Mouse (Mus musculus) hindbrain, postnatal 0 days (tissue): ENCODE measurements around the gene Ptcd2. TPM values are rescaled to one million over a fixed set of nuclear protein-coding genes. Genes with fewer than 3 reads are reported as not detected.

Experiments used
- ATAC-seq: fragments of 200-750 bp; cut with Nextera tagmentation; 2 replicates; pipeline ENCODE4 v1.8.0; 2017; ENCODE audit warnings: mild to moderate bottlenecking, moderate TSS enrichment, moderate library complexity
- DNase-seq: peaks from one replicate; pipeline ENCODE4 v3.0.0-alpha.2; 2015; ENCODE audit warnings: low spot score
- H3K27ac ChIP-seq: fragments of 300-500 bp; sonication (generic); 2 replicates; pipeline ENCODE4 v1.5.1; 2014; ENCODE audit warnings: mild to moderate bottlenecking
- H3K27me3 ChIP-seq: fragments of 300-500 bp; sonication (generic); 2 replicates; pipeline ENCODE4 v1.6.1; 2014; ENCODE audit warnings: low read length, mixed read lengths; ENCODE audit not compliant: insufficient read depth
- H3K36me3 ChIP-seq: fragments of 300-500 bp; sonication (generic); 2 replicates; pipeline ENCODE4 v1.6.1; 2014; ENCODE audit warnings: low read length, mixed read lengths; ENCODE audit not compliant: insufficient read depth
- H3K4me1 ChIP-seq: fragments of 300-500 bp; sonication (generic); 2 replicates; pipeline ENCODE4 v1.6.1; 2014; ENCODE audit warnings: antibody characterized with exemption, low read length, mixed read lengths; ENCODE audit not compliant: insufficient read depth
- H3K4me2 ChIP-seq: fragments of 300-500 bp; sonication (generic); 2 replicates; pipeline ENCODE4 v1.6.1; 2014; ENCODE audit warnings: low read depth, mild to moderate bottlenecking, low read length, moderate library complexity, mixed read lengths
- H3K4me3 ChIP-seq: fragments of 300-500 bp; sonication (generic); 2 replicates; pipeline ENCODE4 v1.5.1; 2014; ENCODE audit warnings: low read length
- H3K9ac ChIP-seq: fragments of 300-500 bp; sonication (generic); replicated peaks from 2 replicates; pipeline ENCODE4 v1.6.1; 2014; ENCODE audit warnings: mild to moderate bottlenecking, low read length, moderate library complexity, mixed read lengths
- H3K9me3 ChIP-seq: fragments of 300-500 bp; sonication (generic); 2 replicates; pipeline ENCODE4 v1.6.1; 2016; ENCODE audit warnings: low read length, mixed read lengths
- CTCF ChIP-seq: IDR thresholded peaks from 2 replicates; pipeline ENCODE4 v1.5.1; 2016; ENCODE audit warnings: antibody characterized with exemption, control low read depth, low read depth
- WGBS: fragments of 180-500 bp; shearing (Covaris S2); extraction: QIAGEN DNeasy Blood & Tissue Kit; methylation state at CpG from one replicate; pipeline ENCODE4 v1.1.7; 2014; 5-methylcytosine and 5-hydroxymethylcytosine counted together
- polyA plus RNA-seq: library from polyadenylated mRNA; unstranded; fragments of >200 nt; fragmentation: Nextera tagmentation; extraction: Ambion mirVana; gene quantifications from 2 replicates; pipeline ENCODE4 v1.2.1, GENCODE M21; 2015
- total RNA-seq: library from RNA; depleted of rRNA; stranded (reverse); fragments of >200 nt; gene quantifications from 2 replicates; pipeline ENCODE4 v1.2.3, GENCODE M21; 2014

Ptcd2 gene
- total and polyA plus RNA-seq, 2 experiments from 2014 or later = 38.2 to 51.2 TPM

GRCm38 (mm10) chr13:99356428-99357265 lies 12.1 kb upstream of the Ptcd2 start:
- ATAC-seq (no peak), DNase-seq (peak; percentile 18)
- TF ChIP-seq CTCF = peak; percentile 62
- Histone ChIP-seq H3K36me3 (no peaks in the 10 kb centered on the region), H3K27ac (no peak overlapping the region), H3K4me2 (no peak overlapping the region), H3K4me1 (0 out of 2 replicates have a peak, but pooled peaks cover 4% of the 10 kb centered on the region), H3K27me3 (no peaks in the 10 kb centered on the region), H3K9ac (no peak overlapping the region), H3K9me3 (no peaks in the 10 kb centered on the region), H3K4me3 (no peak overlapping the region)
- WGBS = 38% methylated on average over 9 of the region's 9 CpGs

GRCm38 (mm10) chr13:99355861-99356260 lies 11.4 kb upstream of the Ptcd2 start:
- H3K27me3 ChIP-seq = no peaks in the 10 kb centered on the region
- no peak for DNase-seq
- no peak for ATAC-seq
- no peaks in the 10 kb centered on the region for H3K9me3 ChIP-seq
- 0 out of 2 replicates have a peak, but pooled peaks cover 4% of the 10 kb centered on the region for H3K4me1 ChIP-seq
- no peak overlapping the region for H3K27ac ChIP-seq
- no peak overlapping the region for H3K4me3 ChIP-seq
- H3K4me2 ChIP-seq = no peak overlapping the region
- no peak for TF ChIP-seq CTCF
- no peak overlapping the region for H3K9ac ChIP-seq
- WGBS = 74% methylated on average over 7 of the region's 7 CpGs
- H3K36me3 ChIP-seq = no peaks in the 10 kb centered on the region

DNA sequence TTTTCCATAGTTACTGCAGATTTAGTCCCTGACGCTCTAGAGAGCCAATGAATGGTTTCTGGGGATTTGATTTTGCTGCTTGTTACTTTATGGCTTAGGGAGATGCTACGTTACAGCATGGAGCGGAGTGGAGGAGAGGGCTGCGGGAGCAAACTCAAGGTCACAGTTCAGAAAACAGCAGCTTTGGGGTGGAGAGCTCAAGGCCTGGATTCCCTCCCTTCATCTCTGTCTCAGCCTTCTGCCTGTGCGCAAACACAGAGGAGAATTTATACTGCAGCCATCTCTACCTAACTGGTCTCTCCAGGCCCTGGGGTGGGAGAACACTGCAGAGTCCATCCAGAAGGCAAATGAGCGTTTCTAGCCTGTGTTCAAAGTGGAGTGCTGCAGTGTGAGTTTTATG lies 10.6 kb upstream of the Ptcd2 start:
- Histone ChIP-seq H3K4me1 (0 out of 2 replicates have a peak, but pooled peaks cover 4% of the 10 kb centered on the region), H3K4me3 (no peak overlapping the region), H3K9ac (no peak overlapping the region), H3K27ac (no peak overlapping the region), H3K4me2 (no peak overlapping the region), H3K36me3 (peaks cover 2% of the 10 kb centered on the region; the same call in 1 of the 2 replicates), H3K9me3 (no peaks in the 10 kb centered on the region), H3K27me3 (no peaks in the 10 kb centered on the region)
- DNase-seq (no peak), ATAC-seq (no peak)
- WGBS = 91% methylated on average over 6 of the region's 6 CpGs
- no peak for TF ChIP-seq CTCF

GRCm38 (mm10) chr13:99353490-99353851 lies 9.0 kb upstream of the Ptcd2 start:
- H3K27me3 ChIP-seq = no peaks in the 10 kb centered on the region
- H3K4me2 ChIP-seq = peak overlapping the region; percentile 70
- peak overlapping the region; percentile 45 for H3K9ac ChIP-seq
- no peak for TF ChIP-seq CTCF
- no peak for ATAC-seq
- H3K4me1 ChIP-seq = 0 out of 2 replicates have a peak, but pooled peaks cover 4% of the 10 kb centered on the region
- WGBS = 9% methylated on average over 7 of the region's 7 CpGs
- H3K36me3 ChIP-seq = peaks cover 4% of the 10 kb centered on the region; the same call in 1 of the 2 replicates
- peak overlapping the region; percentile 39 for H3K4me3 ChIP-seq
- H3K27ac ChIP-seq = peak overlapping the region; percentile 79
- DNase-seq = no peak
- no peaks in the 10 kb centered on the region for H3K9me3 ChIP-seq

- H3K4me1 ChIP-seq = 0 out of 2 replicates have a peak, but pooled peaks cover 4% of the 10 kb centered on the region
- ATAC-seq (peak; percentile 100), DNase-seq (peak; percentile 98)
- TF ChIP-seq CTCF = peak; percentile 100
- peak overlapping the region; percentile 45 for H3K9ac ChIP-seq
- 12% methylated on average over 28 of the region's 28 CpGs for WGBS
- H3K4me3 ChIP-seq = peak overlapping the region; percentile 39
- no peaks in the 10 kb centered on the region for H3K27me3 ChIP-seq
- H3K27ac ChIP-seq = peak overlapping the region; percentile 79
- H3K36me3 ChIP-seq = peaks cover 4% of the 10 kb centered on the region; the same call in 1 of the 2 replicates
- no peaks in the 10 kb centered on the region for H3K9me3 ChIP-seq
- H3K4me2 ChIP-seq = peak overlapping the region; percentile 70
Measured at GRCm38 (mm10) chr13:99352758-99353489, 8.4 kb upstream of the Ptcd2 start.

DNA sequence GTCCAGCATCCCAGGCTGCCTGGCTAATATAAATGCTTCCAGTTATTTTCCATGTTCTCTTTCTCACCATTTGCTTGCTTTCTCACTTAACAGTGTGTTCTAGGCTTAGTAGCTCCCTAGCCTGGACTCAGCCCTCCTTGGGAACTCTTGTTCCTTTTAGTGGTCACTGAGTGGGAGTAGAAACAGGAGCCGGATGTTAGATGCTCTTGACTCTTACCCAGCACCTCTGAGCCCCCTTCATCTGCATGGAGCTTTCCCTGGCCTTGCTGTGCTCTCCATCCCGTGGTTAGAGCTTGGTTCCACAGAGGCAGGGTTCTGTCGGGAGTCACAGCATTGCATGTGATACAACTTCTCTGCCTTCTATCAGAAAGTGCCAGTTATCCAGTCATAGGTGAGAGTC lies 7.1 kb upstream of the Ptcd2 start:
- no peak for DNase-seq
- Histone ChIP-seq H3K9ac (no peak overlapping the region), H3K4me1 (0 out of 2 replicates have a peak, but pooled peaks cover 4% of the 10 kb centered on the region), H3K27me3 (no peaks in the 10 kb centered on the region), H3K27ac (no peak overlapping the region), H3K36me3 (peaks cover 4% of the 10 kb centered on the region; the same call in 1 of the 2 replicates), H3K9me3 (no peaks in the 10 kb centered on the region), H3K4me2 (no peak overlapping the region), H3K4me3 (no peak overlapping the region)
- no peak for ATAC-seq
- no peak for TF ChIP-seq CTCF
- WGBS = 88% methylated on average over 3 of the region's 3 CpGs
